Mouse (Mus musculus) stomach, postnatal 0 days (tissue): Measurements from ENCODE around the gene Nup88.
A peak's percentile ranks its signal among the peaks of the same experiment; 100 is the strongest.

Experiments
- CTCF ChIP-seq: IDR thresholded peaks from 2 replicates; pipeline ENCODE4 v1.5.1; 2016; ENCODE audit warnings: antibody characterized with exemption, low read depth, mild to moderate bottlenecking, moderate library complexity
- EP300 ChIP-seq: optimal IDR thresholded peaks from 2 replicates; pipeline ENCODE3; 2016; ENCODE audit warnings: antibody characterized with exemption

GRCm38 (mm10) chr11:71004316-71004773, 34.6 kb upstream of the Nup88 start, which contains the start of gene Dhx33:
- TF ChIP-seq CTCF, result peak; percentile 59
- TF ChIP-seq EP300, result no peak
